Mouse (Mus musculus): ENCODE measurements at regions not wholly inside any gene's neighbourhood (a gene's known extent, or its start where the extent isn't known, plus 50 kb on each side); places are given as distances from the start of the nearest gene placed in this dataset.

- Histone ChIP-seq H3K27me3 (ENCODE audit: control insufficient read depth, insufficient read depth, low read length) (no peaks in the 10 kb centered on the region), H3K36me3 (replicated peaks; ENCODE audit: control insufficient read depth, insufficient read depth, low read depth, low read length) (no peaks in the 10 kb centered on the region), H3K27ac (replicated peaks; ENCODE audit: low read depth, low read length) (no peak overlapping the region; the same call in 1 of the 2 replicates), H3K9me3 (replicated peaks; ENCODE audit: control insufficient read depth, low read length) (no peaks in the 10 kb centered on the region), H3K4me3 (ENCODE audit: low read depth, low read length) (no peak overlapping the region), H3K9ac (replicated peaks; ENCODE audit: low read length) (no peak overlapping the region), H3K4me1 (ENCODE audit: control insufficient read depth, insufficient read depth, low read length) (peaks cover 4% of the 10 kb centered on the region), H3K4me2 (ENCODE audit: low read depth, low read length) (no peak overlapping the region)
- DNase-seq (ENCODE audit: low spot score) (no peak), ATAC-seq (replicated peaks; ENCODE audit: insufficient number of reproducible peaks, low FRiP score, low TSS enrichment, low read depth) (no peak)
- 53% methylated on average over 4 of the region's 4 CpGs for WGBS
These were observed 498.3 kb upstream of the Mki67 start for GRCm38 (mm10) chr7:136214415-136214814.

- Histone ChIP-seq H3K9ac (replicated peaks; ENCODE audit: low read length) (no peak overlapping the region), H3K27me3 (ENCODE audit: control insufficient read depth, insufficient read depth, low read length) (no peaks in the 10 kb centered on the region), H3K27ac (replicated peaks; ENCODE audit: low read depth, low read length) (no peak overlapping the region), H3K9me3 (replicated peaks; ENCODE audit: control insufficient read depth, low read length) (no peaks in the 10 kb centered on the region), H3K4me2 (ENCODE audit: low read depth, low read length) (no peak overlapping the region), H3K36me3 (replicated peaks; ENCODE audit: control insufficient read depth, insufficient read depth, low read depth, low read length) (no peaks in the 10 kb centered on the region), H3K4me1 (ENCODE audit: control insufficient read depth, insufficient read depth, low read length) (peaks cover 2% of the 10 kb centered on the region), H3K4me3 (ENCODE audit: low read depth, low read length) (no peak overlapping the region)
- ATAC-seq (replicated peaks; ENCODE audit: insufficient number of reproducible peaks, low FRiP score, low TSS enrichment, low read depth) (no peak), DNase-seq (ENCODE audit: low spot score) (no peak)
These were observed 500.6 kb upstream of the Mki67 start for GRCm38 (mm10) chr7:136216734-136217133.

- H3K27ac ChIP-seq (replicated peaks; ENCODE audit: low read depth, low read length): no peak overlapping the region
These were observed 503.5 kb upstream of the Mki67 start for GRCm38 (mm10) chr7:136219564-136220244.

GRCm38 (mm10) chr7:136220245-136221167 is 504.3 kb upstream of the Mki67 start:
- Histone ChIP-seq H3K36me3 (replicated peaks; ENCODE audit: control insufficient read depth, insufficient read depth, low read depth, low read length) (no peaks in the 10 kb centered on the region), H3K4me1 (ENCODE audit: control insufficient read depth, insufficient read depth, low read length) (no peaks in the 10 kb centered on the region), H3K9me3 (replicated peaks; ENCODE audit: control insufficient read depth, low read length) (no peaks in the 10 kb centered on the region), H3K4me2 (ENCODE audit: low read depth, low read length) (no peak overlapping the region), H3K9ac (replicated peaks; ENCODE audit: low read length) (no peak overlapping the region), H3K27me3 (ENCODE audit: control insufficient read depth, insufficient read depth, low read length) (no peaks in the 10 kb centered on the region), H3K4me3 (ENCODE audit: low read depth, low read length) (no peak overlapping the region), H3K27ac (replicated peaks; ENCODE audit: low read depth, low read length) (no peak overlapping the region)
- DNase-seq (ENCODE audit: low spot score) (no peak), ATAC-seq (replicated peaks; ENCODE audit: insufficient number of reproducible peaks, low FRiP score, low TSS enrichment, low read depth) (peak; percentile 44; the same call in 1 of the 2 replicates)
- WGBS: 45% methylated on average over 5 of the region's 5 CpGs

More at GRCm38 (mm10) chr7:136219564-136220244, 503.5 kb upstream of the Mki67 start:
- H3K27me3 ChIP-seq (ENCODE audit: control insufficient read depth, insufficient read depth, low read length): no peaks in the 10 kb centered on the region
- ATAC-seq (replicated peaks; ENCODE audit: insufficient number of reproducible peaks, low FRiP score, low TSS enrichment, low read depth) (no peak), DNase-seq (ENCODE audit: low spot score) (no peak)
- H3K4me2 ChIP-seq (ENCODE audit: low read depth, low read length): no peak overlapping the region
- no peaks in the 10 kb centered on the region for H3K36me3 ChIP-seq (replicated peaks; ENCODE audit: control insufficient read depth, insufficient read depth, low read depth, low read length)
- H3K9me3 ChIP-seq (replicated peaks; ENCODE audit: control insufficient read depth, low read length): no peaks in the 10 kb centered on the region
- no peak overlapping the region for H3K4me3 ChIP-seq (ENCODE audit: low read depth, low read length)
- WGBS: 32% methylated on average over 14 of the region's 14 CpGs
- no peaks in the 10 kb centered on the region for H3K4me1 ChIP-seq (ENCODE audit: control insufficient read depth, insufficient read depth, low read length)
- H3K9ac ChIP-seq (replicated peaks; ENCODE audit: low read length): no peak overlapping the region

GRCm38 (mm10) chr7:136221620-136222019 is 505.5 kb upstream of the Mki67 start:
- Histone ChIP-seq H3K4me3 (ENCODE audit: low read depth, low read length) (no peak overlapping the region), H3K27me3 (ENCODE audit: control insufficient read depth, insufficient read depth, low read length) (no peaks in the 10 kb centered on the region), H3K9ac (replicated peaks; ENCODE audit: low read length) (no peak overlapping the region), H3K36me3 (replicated peaks; ENCODE audit: control insufficient read depth, insufficient read depth, low read depth, low read length) (no peaks in the 10 kb centered on the region), H3K4me2 (ENCODE audit: low read depth, low read length) (no peak overlapping the region), H3K4me1 (ENCODE audit: control insufficient read depth, insufficient read depth, low read length) (no peaks in the 10 kb centered on the region), H3K9me3 (replicated peaks; ENCODE audit: control insufficient read depth, low read length) (no peaks in the 10 kb centered on the region), H3K27ac (replicated peaks; ENCODE audit: low read depth, low read length) (no peak overlapping the region)
- ATAC-seq (replicated peaks; ENCODE audit: insufficient number of reproducible peaks, low FRiP score, low TSS enrichment, low read depth) (no peak), DNase-seq (ENCODE audit: low spot score) (no peak)
- WGBS: 93% methylated on average over 7 of the region's 7 CpGs

- Histone ChIP-seq H3K27ac (replicated peaks; ENCODE audit: low read depth, low read length) (no peak overlapping the region), H3K27me3 (ENCODE audit: control insufficient read depth, insufficient read depth, low read length) (no peaks in the 10 kb centered on the region), H3K9me3 (replicated peaks; ENCODE audit: control insufficient read depth, low read length) (no peaks in the 10 kb centered on the region), H3K9ac (replicated peaks; ENCODE audit: low read length) (no peak overlapping the region), H3K4me2 (ENCODE audit: low read depth, low read length) (no peak overlapping the region), H3K36me3 (replicated peaks; ENCODE audit: control insufficient read depth, insufficient read depth, low read depth, low read length) (no peaks in the 10 kb centered on the region), H3K4me3 (ENCODE audit: low read depth, low read length) (no peak overlapping the region), H3K4me1 (ENCODE audit: control insufficient read depth, insufficient read depth, low read length) (no peaks in the 10 kb centered on the region)
- ATAC-seq (replicated peaks; ENCODE audit: insufficient number of reproducible peaks, low FRiP score, low TSS enrichment, low read depth) (no peak), DNase-seq (ENCODE audit: low spot score) (no peak)
- 60% methylated on average over 7 of the region's 7 CpGs for WGBS
These were observed 509.9 kb upstream of the Mki67 start for GRCm38 (mm10) chr7:136226031-136226430.

GRCm38 (mm10) chr7:136228331-136228730 is 512.2 kb upstream of the Mki67 start:
- Histone ChIP-seq H3K36me3 (replicated peaks; ENCODE audit: control insufficient read depth, insufficient read depth, low read depth, low read length) (no peaks in the 10 kb centered on the region), H3K4me2 (ENCODE audit: low read depth, low read length) (no peak overlapping the region), H3K27me3 (ENCODE audit: control insufficient read depth, insufficient read depth, low read length) (no peaks in the 10 kb centered on the region), H3K4me1 (ENCODE audit: control insufficient read depth, insufficient read depth, low read length) (no peaks in the 10 kb centered on the region), H3K9me3 (replicated peaks; ENCODE audit: control insufficient read depth, low read length) (no peaks in the 10 kb centered on the region), H3K9ac (replicated peaks; ENCODE audit: low read length) (no peak overlapping the region), H3K27ac (replicated peaks; ENCODE audit: low read depth, low read length) (no peak overlapping the region), H3K4me3 (ENCODE audit: low read depth, low read length) (no peak overlapping the region)
- DNase-seq (ENCODE audit: low spot score) (no peak), ATAC-seq (replicated peaks; ENCODE audit: insufficient number of reproducible peaks, low FRiP score, low TSS enrichment, low read depth) (no peak)
- 59% methylated on average over 2 of the region's 2 CpGs for WGBS

GRCm38 (mm10) chr7:136229592-136229991 is 513.4 kb upstream of the Mki67 start:
- Histone ChIP-seq H3K4me3 (ENCODE audit: low read depth, low read length) (no peak overlapping the region), H3K36me3 (replicated peaks; ENCODE audit: control insufficient read depth, insufficient read depth, low read depth, low read length) (no peaks in the 10 kb centered on the region), H3K27ac (replicated peaks; ENCODE audit: low read depth, low read length) (no peak overlapping the region), H3K4me1 (ENCODE audit: control insufficient read depth, insufficient read depth, low read length) (no peaks in the 10 kb centered on the region), H3K9ac (replicated peaks; ENCODE audit: low read length) (no peak overlapping the region), H3K9me3 (replicated peaks; ENCODE audit: control insufficient read depth, low read length) (no peaks in the 10 kb centered on the region), H3K27me3 (ENCODE audit: control insufficient read depth, insufficient read depth, low read length) (no peaks in the 10 kb centered on the region), H3K4me2 (ENCODE audit: low read depth, low read length) (no peak overlapping the region)
- peak; percentile 64; the same call in 1 of the 2 replicates for ATAC-seq (replicated peaks; ENCODE audit: insufficient number of reproducible peaks, low FRiP score, low TSS enrichment, low read depth)
- 54% methylated on average over 11 of the region's 11 CpGs for WGBS
- DNase-seq (ENCODE audit: low spot score): no peak

Measured in embryonic facial prominence, embryonic 11.5 days (tissue).